Mouse (Mus musculus) Muller cell, postnatal 12 days (primary cell): ENCODE data around the gene Fcna.

Experiments used
- DNase-seq: peaks from one replicate; pipeline ENCODE4 v3.0.0-alpha.2; 2015; ENCODE audit errors: inconsistent ontology term

Fcna gene

DNA sequence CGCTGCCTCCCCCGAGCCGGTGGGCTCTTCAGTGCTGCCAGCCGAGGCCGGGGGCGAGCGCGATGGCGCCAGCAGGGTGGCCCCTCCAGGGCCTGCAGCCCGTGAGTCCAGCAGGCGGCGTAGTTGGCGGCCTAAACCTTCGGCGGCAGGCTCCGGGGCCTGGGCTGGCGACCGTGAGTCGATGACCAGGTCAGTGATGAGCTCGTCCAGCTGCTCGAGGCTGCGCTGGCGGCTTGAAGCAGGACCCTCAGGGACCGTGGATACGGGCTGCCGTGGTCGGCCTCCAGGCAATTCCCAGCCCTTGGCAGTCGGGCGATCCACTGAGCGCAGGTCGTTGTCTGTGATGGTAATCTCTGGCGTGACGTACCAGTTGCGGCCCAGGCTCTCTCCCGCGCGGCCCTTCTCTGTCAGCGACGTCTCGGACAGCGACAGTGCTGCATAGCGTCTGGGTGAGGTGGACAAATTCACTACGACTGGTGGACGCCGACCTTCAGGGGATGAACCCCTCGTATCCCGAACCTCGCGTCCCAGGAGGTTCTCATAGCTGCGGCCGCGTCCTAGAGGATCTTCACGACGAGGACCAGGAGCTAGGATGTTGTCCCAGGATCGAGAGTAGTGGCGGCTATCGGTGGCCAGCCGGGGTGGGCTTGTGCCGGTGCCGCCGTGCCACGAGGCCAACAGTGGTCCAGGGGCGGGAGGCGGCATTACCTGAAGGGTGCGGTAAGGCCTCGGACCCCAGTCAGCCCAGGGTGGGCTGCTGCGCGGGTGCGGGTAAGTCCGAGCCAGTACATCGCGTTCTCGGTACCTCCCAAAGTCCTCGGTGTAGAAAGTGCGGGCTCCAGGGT, 49.7 kb downstream of the Fcna start:
- peak; percentile 21 for DNase-seq

DNA sequence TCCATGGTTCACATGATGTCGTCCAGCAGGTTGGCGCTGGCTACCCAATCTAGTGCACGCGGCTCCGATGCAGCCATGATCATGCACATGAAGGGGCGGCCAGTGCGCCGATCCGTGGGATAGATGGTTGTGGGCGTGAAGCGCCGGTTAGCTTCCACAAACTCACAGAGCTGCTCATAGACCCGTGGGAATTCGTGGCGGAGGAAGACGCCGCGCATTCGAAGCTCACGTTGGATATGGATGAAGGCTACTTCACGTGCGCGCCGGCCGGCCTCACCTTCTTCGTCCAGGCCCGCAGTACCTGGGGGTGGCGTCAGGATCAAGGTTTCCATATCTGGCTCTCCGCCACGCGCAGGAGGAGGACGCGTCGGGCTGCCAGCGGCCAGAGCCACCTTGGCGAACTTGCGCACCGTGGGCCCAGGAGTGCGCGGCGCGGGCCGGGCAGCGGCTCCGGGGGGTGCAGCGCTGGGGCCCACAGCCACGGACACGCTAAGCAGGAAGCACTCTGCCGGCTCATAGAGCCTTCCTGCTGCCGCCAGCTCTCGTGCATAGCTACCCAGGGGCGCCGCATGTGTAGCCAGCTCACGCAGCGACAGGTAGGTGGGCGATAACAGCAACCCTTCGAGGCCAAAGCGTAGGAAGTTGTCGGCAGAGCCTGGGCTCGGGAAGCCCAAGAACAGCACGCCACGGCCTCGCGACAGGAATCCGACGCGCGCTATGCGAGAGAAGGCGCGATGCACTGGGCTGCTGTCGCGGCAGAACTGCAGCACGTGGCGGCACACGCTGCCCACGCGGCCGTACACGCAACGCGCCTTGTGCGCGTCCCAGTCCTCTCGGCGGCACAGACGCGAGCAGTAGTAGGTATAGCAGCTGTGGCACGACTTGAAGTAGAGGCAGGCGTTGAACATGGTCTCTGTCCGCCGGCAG, 50.6 kb downstream of the Fcna start:
- DNase-seq, result no peak

DNA sequence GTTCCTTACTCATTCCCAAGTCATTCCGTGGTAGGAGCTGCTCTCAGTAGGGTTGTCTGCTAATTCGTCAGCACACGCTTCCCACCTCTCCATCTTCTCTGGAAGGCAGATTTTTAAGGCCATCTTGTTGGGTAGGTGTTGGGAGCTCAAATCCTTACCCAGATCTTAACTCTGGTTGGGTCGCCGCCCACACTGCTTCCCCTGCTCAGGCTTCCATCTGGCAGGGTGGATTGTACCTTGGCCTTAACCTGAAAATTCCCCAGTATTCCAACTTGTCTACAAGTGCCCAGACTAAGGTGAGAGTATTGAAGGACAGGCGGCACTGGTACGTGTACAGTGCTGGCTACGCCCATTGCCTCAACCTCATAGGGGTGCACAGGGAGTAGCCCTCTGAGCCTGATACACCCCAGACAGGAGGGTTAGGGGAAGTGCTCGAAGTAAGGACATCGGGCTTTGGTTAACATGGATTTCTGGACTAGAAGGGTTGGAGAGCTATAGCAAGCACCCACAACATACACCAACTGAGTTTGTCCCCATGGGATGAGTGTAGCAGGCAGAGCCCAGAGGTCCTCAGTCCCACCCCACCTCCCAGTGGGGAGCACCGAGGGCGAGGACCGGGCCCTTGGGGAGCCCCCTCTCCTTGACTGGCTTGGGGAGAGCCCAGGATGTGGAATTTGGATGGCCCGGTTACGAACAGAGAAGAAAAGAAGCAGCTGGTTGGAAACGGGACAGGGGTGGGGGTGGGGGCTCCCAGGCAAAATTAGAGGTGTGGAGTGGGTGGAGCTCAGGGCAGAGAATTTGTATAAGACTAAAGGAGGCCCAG, 51.6 kb downstream of the Fcna start:
- DNase-seq, result no peak

DNA sequence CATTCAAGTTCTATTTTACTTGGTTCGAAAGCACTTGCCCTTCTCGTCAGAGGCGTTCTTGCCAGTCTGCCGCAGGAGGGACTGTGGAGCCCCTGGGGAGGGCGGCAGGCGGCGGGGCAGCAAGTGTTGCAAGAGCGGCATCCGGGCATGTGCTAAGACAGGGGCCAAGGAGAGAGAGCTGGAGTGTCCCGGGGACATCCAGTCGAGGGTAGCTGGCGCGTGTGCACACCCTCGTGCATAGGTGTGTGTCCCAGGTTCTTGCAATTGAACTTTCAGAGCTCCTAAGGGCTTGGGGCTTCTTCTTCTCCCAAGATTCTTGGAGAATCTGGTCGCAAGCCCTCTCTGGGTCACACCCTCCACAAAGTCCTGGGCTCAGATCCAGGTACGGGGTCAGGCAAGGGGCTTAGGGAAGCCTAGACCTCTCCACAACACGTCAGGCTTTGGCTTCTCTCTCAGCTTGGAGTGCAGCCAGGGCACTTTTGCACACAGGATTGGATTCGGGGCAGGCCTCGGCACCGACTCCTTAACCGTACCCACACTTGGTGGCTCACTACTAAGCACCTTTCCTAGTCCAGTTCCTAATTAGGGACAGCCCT, 52.3 kb downstream of the Fcna start:
- peak; percentile 37 for DNase-seq
